Mouse (Mus musculus) hindbrain, postnatal 0 days (tissue): ENCODE results near the gene Yaf2. TPM values are rescaled to one million over a fixed set of nuclear protein-coding genes. Genes with fewer than 3 reads are reported as not detected.
"Not testable (repeated sequence)": the region's sequence is repeated elsewhere in the genome, so short reads cannot be mapped to it uniquely, and the experiment has no call there.

Source experiments
- ATAC-seq: fragments of 200-750 bp; cut with Nextera tagmentation; 2 replicates; pipeline ENCODE4 v1.8.0; 2017; ENCODE audit warnings: mild to moderate bottlenecking, moderate TSS enrichment, moderate library complexity
- DNase-seq: peaks from one replicate; pipeline ENCODE4 v3.0.0-alpha.2; 2015; ENCODE audit warnings: low spot score
- H3K27ac ChIP-seq: fragments of 300-500 bp; sonication (generic); 2 replicates; pipeline ENCODE4 v1.5.1; 2014; ENCODE audit warnings: mild to moderate bottlenecking
- H3K27me3 ChIP-seq: fragments of 300-500 bp; sonication (generic); 2 replicates; pipeline ENCODE4 v1.6.1; 2014; ENCODE audit warnings: low read length, mixed read lengths; ENCODE audit not compliant: insufficient read depth
- H3K36me3 ChIP-seq: fragments of 300-500 bp; sonication (generic); 2 replicates; pipeline ENCODE4 v1.6.1; 2014; ENCODE audit warnings: low read length, mixed read lengths; ENCODE audit not compliant: insufficient read depth
- H3K4me1 ChIP-seq: fragments of 300-500 bp; sonication (generic); 2 replicates; pipeline ENCODE4 v1.6.1; 2014; ENCODE audit warnings: antibody characterized with exemption, low read length, mixed read lengths; ENCODE audit not compliant: insufficient read depth
- H3K4me2 ChIP-seq: fragments of 300-500 bp; sonication (generic); 2 replicates; pipeline ENCODE4 v1.6.1; 2014; ENCODE audit warnings: low read depth, mild to moderate bottlenecking, low read length, moderate library complexity, mixed read lengths
- H3K4me3 ChIP-seq: fragments of 300-500 bp; sonication (generic); 2 replicates; pipeline ENCODE4 v1.5.1; 2014; ENCODE audit warnings: low read length
- H3K9ac ChIP-seq: fragments of 300-500 bp; sonication (generic); replicated peaks from 2 replicates; pipeline ENCODE4 v1.6.1; 2014; ENCODE audit warnings: mild to moderate bottlenecking, low read length, moderate library complexity, mixed read lengths
- H3K9me3 ChIP-seq: fragments of 300-500 bp; sonication (generic); 2 replicates; pipeline ENCODE4 v1.6.1; 2016; ENCODE audit warnings: low read length, mixed read lengths
- CTCF ChIP-seq: IDR thresholded peaks from 2 replicates; pipeline ENCODE4 v1.5.1; 2016; ENCODE audit warnings: antibody characterized with exemption, control low read depth, low read depth
- WGBS: fragments of 180-500 bp; shearing (Covaris S2); extraction: QIAGEN DNeasy Blood & Tissue Kit; methylation state at CpG from one replicate; pipeline ENCODE4 v1.1.7; 2014; 5-methylcytosine and 5-hydroxymethylcytosine counted together
- polyA plus RNA-seq: library from polyadenylated mRNA; unstranded; fragments of >200 nt; fragmentation: Nextera tagmentation; extraction: Ambion mirVana; gene quantifications from 2 replicates; pipeline ENCODE4 v1.2.1, GENCODE M21; 2015
- total RNA-seq: library from RNA; depleted of rRNA; stranded (reverse); fragments of >200 nt; gene quantifications from 2 replicates; pipeline ENCODE4 v1.2.3, GENCODE M21; 2014

Yaf2 gene
- total and polyA plus RNA-seq, 2 experiments from 2014 or later = 80.1 to 158 TPM

- TF ChIP-seq CTCF = no peak
- Histone ChIP-seq H3K27ac (no peak overlapping the region), H3K9ac (no peak overlapping the region), H3K4me2 (no peak overlapping the region), H3K9me3 (no peaks in the 10 kb centered on the region), H3K27me3 (no peaks in the 10 kb centered on the region), H3K4me1 (0 out of 2 replicates have a peak, but pooled peaks cover 5% of the 10 kb centered on the region), H3K4me3 (no peak overlapping the region), H3K36me3 (0 out of 2 replicates have a peak, but pooled peaks cover under 1% of the 10 kb centered on the region)
- WGBS = 88% methylated on average over 5 of the region's 5 CpGs
- no peak for ATAC-seq
- DNase-seq = no peak
Observed at GRCm38 (mm10) chr15:93262274-93262673, 74.5 kb downstream of the Yaf2 start.

GRCm38 (mm10) chr15:93259933-93260332 lies 76.8 kb downstream of the Yaf2 start:
- H3K9me3 ChIP-seq = no peaks in the 10 kb centered on the region
- H3K4me3 ChIP-seq = no peak overlapping the region
- no peaks in the 10 kb centered on the region for H3K4me1 ChIP-seq
- no peak for ATAC-seq
- WGBS = 59% methylated on average over 8 of the region's 8 CpGs
- H3K27me3 ChIP-seq = no peaks in the 10 kb centered on the region
- H3K4me2 ChIP-seq = no peak overlapping the region
- H3K27ac ChIP-seq = no peak overlapping the region
- H3K9ac ChIP-seq = no peak overlapping the region
- DNase-seq = no peak
- peaks cover 11% of the 10 kb centered on the region; the same call in 1 of the 2 replicates for H3K36me3 ChIP-seq
- no peak for TF ChIP-seq CTCF

GRCm38 (mm10) chr15:93255295-93255694 lies 81.4 kb downstream of the Yaf2 start:
- DNase-seq (no peak), ATAC-seq (no peak)
- H3K9ac ChIP-seq = no peak overlapping the region
- H3K4me1 ChIP-seq = no peaks in the 10 kb centered on the region
- WGBS = 90% methylated on average over 10 of the region's 10 CpGs
- H3K27ac ChIP-seq = no peak overlapping the region
- no peaks in the 10 kb centered on the region for H3K9me3 ChIP-seq
- no peak overlapping the region for H3K4me3 ChIP-seq
- no peaks in the 10 kb centered on the region for H3K27me3 ChIP-seq
- TF ChIP-seq CTCF = no peak
- H3K4me2 ChIP-seq = no peak overlapping the region
- peaks cover 17% of the 10 kb centered on the region; the same call in 1 of the 2 replicates for H3K36me3 ChIP-seq

- Histone ChIP-seq H3K4me2 (no peak overlapping the region), H3K9ac (no peak overlapping the region), H3K36me3 (peaks cover 17% of the 10 kb centered on the region; the same call in 1 of the 2 replicates), H3K4me3 (no peak overlapping the region), H3K27me3 (no peaks in the 10 kb centered on the region), H3K9me3 (no peaks in the 10 kb centered on the region), H3K27ac (no peak overlapping the region), H3K4me1 (no peaks in the 10 kb centered on the region)
- DNase-seq (no peak), ATAC-seq (no peak)
- 87% methylated on average over 8 of the region's 8 CpGs for WGBS
- no peak for TF ChIP-seq CTCF
Observed at GRCm38 (mm10) chr15:93253172-93253571, 83.6 kb downstream of the Yaf2 start.

- Histone ChIP-seq H3K36me3 (peaks cover 17% of the 10 kb centered on the region; the same call in 1 of the 2 replicates), H3K9me3 (no peaks in the 10 kb centered on the region), H3K27ac (no peak overlapping the region), H3K4me2 (no peak overlapping the region), H3K9ac (no peak overlapping the region), H3K27me3 (no peaks in the 10 kb centered on the region), H3K4me3 (no peak overlapping the region), H3K4me1 (no peaks in the 10 kb centered on the region)
- no peak for TF ChIP-seq CTCF
- 89% methylated on average over 6 of the region's 6 CpGs for WGBS
- DNase-seq (no peak), ATAC-seq (no peak)
Observed at GRCm38 (mm10) chr15:93252396-93252795, 84.3 kb downstream of the Yaf2 start.

- H3K9me3 ChIP-seq = no peaks in the 10 kb centered on the region
- no peak overlapping the region for H3K4me3 ChIP-seq
- H3K9ac ChIP-seq = no peak overlapping the region
- H3K4me2 ChIP-seq = no peak overlapping the region
- 61% methylated on average over 13 of the region's 13 CpGs for WGBS
- no peaks in the 10 kb centered on the region for H3K4me1 ChIP-seq
- H3K36me3 ChIP-seq = peaks cover 10% of the 10 kb centered on the region; the same call in 1 of the 2 replicates
- H3K27me3 ChIP-seq = no peaks in the 10 kb centered on the region
- ATAC-seq (0 out of 2 replicates have a peak, but pooled peaks have one; percentile 47), DNase-seq (peak; percentile 66)
- H3K27ac ChIP-seq = no peak overlapping the region
- peak; percentile 63 for TF ChIP-seq CTCF
Observed at GRCm38 (mm10) chr15:93251553-93252250, 85.0 kb downstream of the Yaf2 start.

- ATAC-seq (no peak), DNase-seq (no peak)
- H3K36me3 ChIP-seq = no peaks in the 10 kb centered on the region; the same call in 1 of the 2 replicates
- H3K4me2 ChIP-seq = no peak overlapping the region
- TF ChIP-seq CTCF = no peak
- no peaks in the 10 kb centered on the region for H3K4me1 ChIP-seq
- no peak overlapping the region for H3K4me3 ChIP-seq
- no peaks in the 10 kb centered on the region for H3K27me3 ChIP-seq
- no peak overlapping the region for H3K27ac ChIP-seq
- 64% methylated on average over 10 of the region's 10 CpGs for WGBS
- H3K9me3 ChIP-seq = no peaks in the 10 kb centered on the region
- no peak overlapping the region for H3K9ac ChIP-seq
Observed at GRCm38 (mm10) chr15:93243202-93243601, 93.5 kb downstream of the Yaf2 start.

GRCm38 (mm10) chr15:93236456-93236855 lies 100.3 kb downstream of the Yaf2 start:
- not testable (repeated sequence) for H3K4me2 ChIP-seq, H3K27ac ChIP-seq, H3K27me3 ChIP-seq, H3K9me3 ChIP-seq, H3K9ac ChIP-seq, DNase-seq, H3K4me3 ChIP-seq, H3K4me1 ChIP-seq, H3K36me3 ChIP-seq, ATAC-seq
- 93% methylated on average over 10 of the region's 10 CpGs for WGBS
